Mouse (Mus musculus) liver, embryonic 14.5 days (tissue): ENCODE results near the gene Nsd1. TPM values are rescaled to one million over a fixed set of nuclear protein-coding genes. Genes with fewer than 3 reads are reported as not detected.

Source experiments
- ATAC-seq: fragments of 200-750 bp; cut with Nextera tagmentation; 2 replicates; pipeline ENCODE4 v1.8.0; 2017; ENCODE audit warnings: moderate number of reproducible peaks, mild to moderate bottlenecking, moderate library complexity; ENCODE audit not compliant: insufficient read depth
- DNase-seq, 3 experiments: peaks; one replicate each; pipeline ENCODE4 v3.0.0-alpha.2; 2012 to 2013; ENCODE audit warnings: low read depth in 3 of 3, low spot score in 3 of 3
- H3K27ac ChIP-seq: fragments of 300-500 bp; sonication (generic); 2 replicates; pipeline ENCODE4 v1.5.1; 2014; ENCODE audit warnings: moderate library complexity, mild to moderate bottlenecking, control low read depth, inconsistent platforms
- H3K27me3 ChIP-seq: fragments of 300-500 bp; sonication (generic); 2 replicates; pipeline ENCODE4 v1.6.1; 2014; ENCODE audit warnings: mild to moderate bottlenecking, low read length, moderate library complexity; ENCODE audit not compliant: control insufficient read depth, insufficient read depth
- H3K36me3 ChIP-seq: fragments of 300-500 bp; sonication (generic); replicated peaks from 2 replicates; pipeline ENCODE4 v1.6.1; 2014; ENCODE audit warnings: low read depth; ENCODE audit not compliant: control insufficient read depth, insufficient read depth
- H3K4me1 ChIP-seq, 2 experiments: fragments of 200-500 bp in 1 of 2; fragments of 300-500 bp in 1 of 2; sonication (generic) in 1 of 2; replicated peaks; 2 replicates each; pipeline ENCODE4 v1.6.1; 2012 to 2014; ENCODE audit warnings: antibody characterized with exemption in 1 of 2, inconsistent platforms in 1 of 2, low read length in 1 of 2; ENCODE audit not compliant: control insufficient read depth in 2 of 2, insufficient read depth in 2 of 2
- H3K4me2 ChIP-seq: fragments of 300-500 bp; sonication (generic); 2 replicates; pipeline ENCODE4 v1.6.1; 2014; ENCODE audit warnings: low read depth, mild to moderate bottlenecking, control low read depth, moderate library complexity
- H3K4me3 ChIP-seq, 2 experiments: fragments of 200-500 bp in 1 of 2; fragments of 300-500 bp in 1 of 2; sonication (generic) in 1 of 2; 2 replicates each; pipeline ENCODE4 v1.5.1; 2012 to 2014; ENCODE audit warnings: low read depth in 2 of 2, low read length in 2 of 2, mild to moderate bottlenecking in 2 of 2, control low read depth in 1 of 2, inconsistent platforms in 1 of 2, moderate library complexity in 1 of 2; ENCODE audit not compliant: insufficient read depth in 1 of 2
- H3K9ac ChIP-seq: fragments of 300-500 bp; sonication (generic); replicated peaks from 2 replicates; pipeline ENCODE4 v1.6.1; 2014; ENCODE audit warnings: mild to moderate bottlenecking, control low read depth, moderate library complexity
- H3K9me3 ChIP-seq: fragments of 300-500 bp; sonication (generic); 2 replicates; pipeline ENCODE4 v1.6.1; 2016; ENCODE audit warnings: low read length, mixed read lengths; ENCODE audit not compliant: control insufficient read depth
- CTCF ChIP-seq: IDR thresholded peaks from 2 replicates; pipeline ENCODE4 v1.5.1; 2016; ENCODE audit warnings: antibody characterized with exemption, low read depth, control low read depth
- EP300 ChIP-seq: IDR thresholded peaks from 2 replicates; pipeline ENCODE4 v1.6.1; 2016; ENCODE audit warnings: antibody characterized with exemption, low read depth
- WGBS: fragments of 180-500 bp; shearing (Covaris S2); extraction: QIAGEN DNeasy Blood & Tissue Kit; methylation state at CpG from one replicate; pipeline ENCODE4 v1.1.7; 2014; ENCODE audit not compliant: insufficient replicate concordance; 5-methylcytosine and 5-hydroxymethylcytosine counted together
- polyA plus RNA-seq, 2 experiments: library from polyadenylated mRNA; depleted of rRNA in 1 of 2; stranded (reverse) in 1 of 2; unstranded in 1 of 2; fragments of >200 nt; fragmentation: Nextera tagmentation in 1 of 2; extraction: Ambion mirVana in 1 of 2; gene quantifications; 2 replicates each; pipeline versions ENCODE4 v1.2.1 to v1.2.3; 2012 to 2014

The Nsd1 gene
- polyA plus RNA-seq, 2 experiments = 8.0 to 13.8 TPM

- ATAC-seq = no peak
Measured at GRCm38 (mm10) chr13:55277646-55278045, 68.1 kb downstream of the Nsd1 start.

GRCm38 (mm10) chr13:55288854-55289253 is 79.3 kb downstream of the Nsd1 start:
- Histone ChIP-seq H3K9me3 (no peaks in the 10 kb centered on the region), H3K36me3 (peaks cover 45% of the 10 kb centered on the region), H3K4me3 (no peak overlapping the region), H3K27me3 (no peaks in the 10 kb centered on the region), H3K27ac (no peak overlapping the region), H3K4me1 (no peaks in the 10 kb centered on the region), H3K9ac (no peak overlapping the region), H3K4me2 (no peak overlapping the region)
- DNase-seq = no peak
- WGBS = 77% methylated on average over 3 of the region's 3 CpGs
- no peak for TF ChIP-seq CTCF
- no peak for TF ChIP-seq EP300
- ATAC-seq = no peak

More at GRCm38 (mm10) chr13:55277646-55278045, 68.1 kb downstream of the Nsd1 start:
- TF ChIP-seq EP300 (no peak), CTCF (no peak)
- Histone ChIP-seq H3K9ac (no peak overlapping the region), H3K27ac (no peak overlapping the region), H3K4me3 (no peak overlapping the region), H3K4me2 (no peak overlapping the region), H3K36me3 (peaks cover 30% of the 10 kb centered on the region), H3K27me3 (no peaks in the 10 kb centered on the region), H3K4me1 (no peaks in the 10 kb centered on the region), H3K9me3 (no peaks in the 10 kb centered on the region)
- DNase-seq = no peak
- WGBS = 67% methylated on average over 5 of the region's 5 CpGs

- peaks cover 54% of the 10 kb centered on the region for H3K36me3 ChIP-seq
- no peaks in the 10 kb centered on the region for H3K4me1 ChIP-seq
- TF ChIP-seq EP300 = no peak
- TF ChIP-seq CTCF = no peak
- H3K4me3 ChIP-seq = no peak overlapping the region
- H3K4me2 ChIP-seq = no peak overlapping the region
- no peak overlapping the region for H3K27ac ChIP-seq
- ATAC-seq = no peak
- DNase-seq = no peak
- no peaks in the 10 kb centered on the region for H3K27me3 ChIP-seq
- no peak overlapping the region for H3K9ac ChIP-seq
- 92% methylated on average over 1 of the region's 1 CpGs for WGBS
- H3K9me3 ChIP-seq = no peaks in the 10 kb centered on the region
Measured at GRCm38 (mm10) chr13:55296760-55297159, 87.2 kb downstream of the Nsd1 start.

GRCm38 (mm10) chr13:55300913-55301312 is 91.3 kb downstream of the Nsd1 start:
- no peak overlapping the region for H3K9ac ChIP-seq
- no peaks in the 10 kb centered on the region for H3K27me3 ChIP-seq
- H3K4me2 ChIP-seq = no peak overlapping the region
- TF ChIP-seq CTCF = no peak
- no peak for TF ChIP-seq EP300
- H3K36me3 ChIP-seq = peaks cover 64% of the 10 kb centered on the region
- H3K4me1 ChIP-seq = no peaks in the 10 kb centered on the region
- no peak overlapping the region for H3K4me3 ChIP-seq
- WGBS = 73% methylated on average over 5 of the region's 5 CpGs
- no peak overlapping the region for H3K27ac ChIP-seq
- no peak for DNase-seq
- no peak for ATAC-seq
- no peaks in the 10 kb centered on the region for H3K9me3 ChIP-seq

- Histone ChIP-seq H3K4me3 (no peak overlapping the region), H3K9ac (no peak overlapping the region), H3K4me2 (no peak overlapping the region), H3K4me1 (no peaks in the 10 kb centered on the region), H3K36me3 (peaks cover 63% of the 10 kb centered on the region), H3K27ac (no peak overlapping the region), H3K27me3 (no peaks in the 10 kb centered on the region), H3K9me3 (no peaks in the 10 kb centered on the region)
- WGBS = 85% methylated on average over 8 of the region's 8 CpGs
- DNase-seq (no peak), ATAC-seq (no peak)
- TF ChIP-seq CTCF (no peak), EP300 (no peak)
Measured at GRCm38 (mm10) chr13:55312028-55312630, 102.5 kb downstream of the Nsd1 start.
